Mouse (Mus musculus): ENCODE results near the gene Gm17651. TPM values are rescaled to one million over a fixed set of nuclear protein-coding genes. Genes with fewer than 3 reads are reported as not detected.

Gm17651 gene
- total and polyA plus RNA-seq, 2 experiments from 2014 or later = not detected

DNA sequence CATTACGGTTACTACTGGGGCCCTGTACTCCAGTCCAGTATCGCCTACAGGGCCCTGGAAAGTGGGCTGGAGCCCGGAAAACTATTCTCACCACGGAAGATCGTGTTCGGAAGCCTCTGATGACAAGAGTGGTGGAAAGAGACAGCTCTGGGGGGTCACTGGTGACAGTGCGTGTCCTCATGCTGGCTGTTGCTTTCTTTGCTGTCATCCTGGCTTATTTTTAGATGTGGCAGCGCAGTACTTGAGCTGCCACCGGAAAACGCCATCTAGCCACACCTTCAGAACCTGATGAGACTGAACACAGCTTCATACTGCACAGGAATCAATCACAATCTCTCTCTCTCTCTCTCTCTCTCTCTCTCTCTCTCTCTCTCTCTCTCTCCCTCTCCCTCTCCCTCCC, 22.9 kb downstream of the Gm17651 start:
- Histone ChIP-seq H3K27me3 (ENCODE audit: insufficient read depth, low read length) (no peaks in the 10 kb centered on the region), H3K4me1 (ENCODE audit: insufficient read depth) (no peaks in the 10 kb centered on the region), H3K4me2 (ENCODE audit: low read depth) (no peak overlapping the region), H3K36me3 (ENCODE audit: insufficient read depth) (no peaks in the 10 kb centered on the region), H3K9ac (no peak overlapping the region), H3K27ac (ENCODE audit: low read depth, low read length) (no peak overlapping the region), H3K9me3 (ENCODE audit: low read length) (no peaks in the 10 kb centered on the region), H3K4me3 (ENCODE audit: low read depth, low read length) (no peak overlapping the region)
- ATAC-seq (no peak), DNase-seq (no peak)
- no peak for TF ChIP-seq CTCF (IDR thresholded peaks at IDR 0.05; ENCODE audit: low read depth)
- 89% methylated on average over 10 of the region's 10 CpGs for WGBS

DNA sequence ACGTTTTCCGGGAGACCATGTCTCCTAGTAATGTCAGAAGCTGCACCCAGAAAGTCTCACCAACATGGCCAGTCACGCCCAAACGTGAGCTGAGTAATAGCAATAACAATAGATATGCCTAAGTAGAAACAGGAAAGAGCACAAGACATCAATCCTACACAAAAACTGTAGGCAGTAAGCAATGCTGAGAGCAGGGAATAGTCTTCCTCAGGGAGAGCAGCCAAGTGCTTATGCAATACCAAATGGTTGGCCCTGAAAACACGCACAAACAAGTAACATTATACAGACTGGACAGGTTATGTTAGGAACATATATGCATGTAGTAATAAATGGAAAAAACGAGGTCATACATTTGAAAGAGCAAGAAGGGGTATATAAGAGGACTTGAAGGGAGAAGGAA, 25.0 kb downstream of the Gm17651 start:
- DNase-seq (no peak), ATAC-seq (no peak)
- H3K4me2 ChIP-seq (ENCODE audit: low read depth) = no peak overlapping the region
- H3K4me1 ChIP-seq (ENCODE audit: insufficient read depth) = no peaks in the 10 kb centered on the region
- H3K4me3 ChIP-seq (ENCODE audit: low read depth, low read length) = no peak overlapping the region
- H3K9me3 ChIP-seq (ENCODE audit: low read length) = no peaks in the 10 kb centered on the region
- H3K36me3 ChIP-seq (ENCODE audit: insufficient read depth) = no peaks in the 10 kb centered on the region
- TF ChIP-seq CTCF (IDR thresholded peaks at IDR 0.05; ENCODE audit: low read depth) = no peak
- WGBS = 84% methylated on average over 6 of the region's 6 CpGs
- H3K27me3 ChIP-seq (ENCODE audit: insufficient read depth, low read length) = no peaks in the 10 kb centered on the region
- no peak overlapping the region for H3K27ac ChIP-seq (ENCODE audit: low read depth, low read length)
- no peak overlapping the region for H3K9ac ChIP-seq

GRCm38 (mm10) chr3:97649022-97649421, 25.5 kb downstream of the Gm17651 start:
- Histone ChIP-seq H3K9ac (no peak overlapping the region), H3K27ac (ENCODE audit: low read depth, low read length) (no peak overlapping the region), H3K4me2 (ENCODE audit: low read depth) (no peak overlapping the region), H3K4me1 (ENCODE audit: insufficient read depth) (no peaks in the 10 kb centered on the region), H3K27me3 (ENCODE audit: insufficient read depth, low read length) (no peaks in the 10 kb centered on the region), H3K4me3 (ENCODE audit: low read depth, low read length) (no peak overlapping the region), H3K36me3 (ENCODE audit: insufficient read depth) (no peaks in the 10 kb centered on the region), H3K9me3 (ENCODE audit: low read length) (no peaks in the 10 kb centered on the region)
- TF ChIP-seq CTCF (IDR thresholded peaks at IDR 0.05; ENCODE audit: low read depth) = no peak
- DNase-seq (no peak), ATAC-seq (no peak)
- 86% methylated on average over 3 of the region's 3 CpGs for whole genome bisulfite sequencing

- Histone ChIP-seq H3K9me3 (ENCODE audit: low read length) (no peaks in the 10 kb centered on the region), H3K4me2 (ENCODE audit: low read depth) (no peak overlapping the region), H3K9ac (no peak overlapping the region), H3K4me3 (ENCODE audit: low read depth, low read length) (no peak overlapping the region), H3K27me3 (ENCODE audit: insufficient read depth, low read length) (no peaks in the 10 kb centered on the region), H3K27ac (ENCODE audit: low read depth, low read length) (no peak overlapping the region), H3K4me1 (ENCODE audit: insufficient read depth) (no peaks in the 10 kb centered on the region), H3K36me3 (ENCODE audit: insufficient read depth) (no peaks in the 10 kb centered on the region)
- no peak for ATAC-seq
- 42% methylated on average over 1 of the region's 1 CpGs for WGBS
- no peak for TF ChIP-seq CTCF (IDR thresholded peaks at IDR 0.05; ENCODE audit: low read depth)
- no peak for DNase-seq
These were observed 26.0 kb downstream of the Gm17651 start for GRCm38 (mm10) chr3:97648518-97648917.

DNA sequence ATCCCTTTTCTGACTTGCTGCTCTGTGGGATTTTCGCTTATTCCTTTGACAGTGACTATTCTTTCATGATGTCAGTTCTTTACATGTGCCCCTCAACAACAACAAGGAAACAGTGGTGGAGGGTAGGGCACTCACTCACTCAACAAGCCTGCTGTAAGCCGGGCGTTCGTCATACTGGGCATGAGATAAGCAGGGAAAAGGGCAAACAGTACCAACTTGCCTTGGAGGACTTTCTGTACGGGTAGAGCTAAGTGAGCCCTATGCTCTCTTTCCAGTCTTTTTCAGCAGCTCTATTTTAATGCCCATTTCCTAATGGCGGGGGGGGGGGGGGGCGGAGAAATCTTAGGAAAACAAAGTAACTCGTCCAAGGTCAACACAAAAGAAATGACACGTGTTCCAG, 32.5 kb downstream of the Gm17651 start:
- Histone ChIP-seq H3K27ac (ENCODE audit: low read depth, low read length) (no peak overlapping the region), H3K27me3 (ENCODE audit: insufficient read depth, low read length) (no peaks in the 10 kb centered on the region), H3K4me1 (ENCODE audit: insufficient read depth) (no peaks in the 10 kb centered on the region), H3K9ac (no peak overlapping the region), H3K36me3 (ENCODE audit: insufficient read depth) (no peaks in the 10 kb centered on the region), H3K9me3 (ENCODE audit: low read length) (no peaks in the 10 kb centered on the region), H3K4me3 (ENCODE audit: low read depth, low read length) (no peak overlapping the region), H3K4me2 (ENCODE audit: low read depth) (no peak overlapping the region)
- ATAC-seq (no peak), DNase-seq (no peak)
- TF ChIP-seq CTCF (IDR thresholded peaks at IDR 0.05; ENCODE audit: low read depth) = no peak
- WGBS = 89% methylated on average over 9 of the region's 9 CpGs

- 88% methylated on average over 4 of the region's 4 CpGs for WGBS
- Histone ChIP-seq H3K4me3 (ENCODE audit: low read depth, low read length) (no peak overlapping the region), H3K27ac (ENCODE audit: low read depth, low read length) (no peak overlapping the region), H3K9ac (no peak overlapping the region), H3K27me3 (ENCODE audit: insufficient read depth, low read length) (no peaks in the 10 kb centered on the region), H3K9me3 (ENCODE audit: low read length) (no peaks in the 10 kb centered on the region), H3K4me2 (ENCODE audit: low read depth) (no peak overlapping the region), H3K36me3 (ENCODE audit: insufficient read depth) (no peaks in the 10 kb centered on the region), H3K4me1 (ENCODE audit: insufficient read depth) (no peaks in the 10 kb centered on the region)
- no peak for TF ChIP-seq CTCF (IDR thresholded peaks at IDR 0.05; ENCODE audit: low read depth)
- ATAC-seq (no peak), DNase-seq (no peak)
These were observed 33.1 kb downstream of the Gm17651 start for GRCm38 (mm10) chr3:97641396-97641795.

- no peaks in the 10 kb centered on the region for H3K4me1 ChIP-seq (ENCODE audit: insufficient read depth)
- no peak for ATAC-seq
- no peak overlapping the region for H3K4me2 ChIP-seq (ENCODE audit: low read depth)
- no peak for TF ChIP-seq CTCF (IDR thresholded peaks at IDR 0.05; ENCODE audit: low read depth)
- no peaks in the 10 kb centered on the region for H3K27me3 ChIP-seq (ENCODE audit: insufficient read depth, low read length)
- no peak for DNase-seq
- H3K9ac ChIP-seq = no peak overlapping the region
- no peaks in the 10 kb centered on the region for H3K9me3 ChIP-seq (ENCODE audit: low read length)
- WGBS = 76% methylated on average over 3 of the region's 3 CpGs
- no peak overlapping the region for H3K4me3 ChIP-seq (ENCODE audit: low read depth, low read length)
- H3K27ac ChIP-seq (ENCODE audit: low read depth, low read length) = no peak overlapping the region
- H3K36me3 ChIP-seq (ENCODE audit: insufficient read depth) = no peaks in the 10 kb centered on the region
These were observed 40.2 kb downstream of the Gm17651 start for GRCm38 (mm10) chr3:97634288-97634761.

GRCm38 (mm10) chr3:97633456-97633855, 41.0 kb downstream of the Gm17651 start:
- H3K4me1 ChIP-seq (ENCODE audit: insufficient read depth) = no peaks in the 10 kb centered on the region
- H3K9me3 ChIP-seq (ENCODE audit: low read length) = no peaks in the 10 kb centered on the region
- H3K9ac ChIP-seq = no peak overlapping the region
- no peaks in the 10 kb centered on the region for H3K27me3 ChIP-seq (ENCODE audit: insufficient read depth, low read length)
- no peaks in the 10 kb centered on the region for H3K36me3 ChIP-seq (ENCODE audit: insufficient read depth)
- WGBS = 83% methylated on average over 4 of the region's 4 CpGs
- no peak overlapping the region for H3K4me3 ChIP-seq (ENCODE audit: low read depth, low read length)
- H3K4me2 ChIP-seq (ENCODE audit: low read depth) = no peak overlapping the region
- DNase-seq (no peak), ATAC-seq (no peak)
- TF ChIP-seq CTCF (IDR thresholded peaks at IDR 0.05; ENCODE audit: low read depth) = no peak
- H3K27ac ChIP-seq (ENCODE audit: low read depth, low read length) = no peak overlapping the region
